8 mouse cellular contexts compared by ENCODE assay signal in genomic region chr8:60505653-60506521, GRCm38 (mm10). TPM values are rescaled to one million over a fixed set of nuclear protein-coding genes. Genes with fewer than 3 reads are reported as not detected.
A peak's percentile ranks its signal among the peaks of the same experiment; 100 is the strongest.
DNase-seq lines count a peak whose midpoint lies in the region; ATAC-seq and TF ChIP-seq lines count a peak whose summit lies in the region.

TSS of gene Aadat (plus strand) at chr8:60505932.

- peak; percentile 61; the same call in 1 of the 2 replicates for TF ChIP-seq CTCF in cerebellum, adult 2 months (IDR thresholded peaks at IDR 0.05; ENCODE audit: borderline replicate concordance, insufficient read depth, low read depth, low read length)

- H3K4me2 ChIP-seq in hindbrain, embryonic 11.5 days (replicated peaks; ENCODE audit: low read depth, low read length), result peak within 1 kb of the TSS; percentile 89
- H3K4me2 ChIP-seq in lung, embryonic 15.5 days, result peak within 1 kb of the TSS; percentile 90

- peak; percentile 98 for ATAC-seq in frontal cortex, adult (ENCODE audit: low TSS enrichment)
- peak; percentile 97 for ATAC-seq in hindbrain, embryonic 11.5 days (ENCODE audit: low FRiP score)
- peak; percentile 90 for ATAC-seq in lung, embryonic 15.5 days (ENCODE audit: borderline replicate concordance, extremely low read depth, low FRiP score, low TSS enrichment)

- DNase-seq in NIH3T3 (ENCODE audit: low read depth), result peak; percentile 83
- peak; percentile 77 to 82 for DNase-seq in cerebellum, adult 2 months
- peak; percentile 83 for DNase-seq in hindbrain, embryonic 11.5 days (ENCODE audit: low spot score)
- peak; percentile 77 for DNase-seq in layer of hippocampus, adult 9-11 months
- peak; percentile 55 for DNase-seq in retina, adult 2 months (ENCODE audit: low read depth, low spot score)
- DNase-seq in spleen, postnatal 4 days (ENCODE audit: low spot score in 2 of 2), result no peak

- no peaks in the 10 kb centered on the region for H3K36me3 ChIP-seq in hindbrain, embryonic 11.5 days (ENCODE audit: control insufficient read depth, insufficient read depth, low read length)
- no peaks in the 10 kb centered on the region for H3K36me3 ChIP-seq in lung, embryonic 15.5 days

- H3K9ac ChIP-seq in hindbrain, embryonic 11.5 days (ENCODE audit: low read depth, low read length), result peak within 1 kb of the TSS; percentile 67
- H3K9ac ChIP-seq in lung, embryonic 15.5 days, result peak within 1 kb of the TSS; percentile 46

- no peak for TF ChIP-seq POLR2A in cerebellum, adult 2 months (IDR thresholded peaks at IDR 0.05; ENCODE audit: borderline replicate concordance, insufficient read depth, low read length)

- peak within 1 kb of the TSS; percentile 17 for H3K27ac ChIP-seq in cerebellum, adult 2 months (ENCODE audit: insufficient read depth, low read length)
- H3K27ac ChIP-seq in hindbrain, embryonic 11.5 days (ENCODE audit: low read depth, low read length), result no peak within 1 kb of the TSS
- H3K27ac ChIP-seq in lung, embryonic 15.5 days, result no peak within 1 kb of the TSS

- no peaks in the 10 kb centered on the region for H3K27me3 ChIP-seq in cerebellum, adult 2 months (ENCODE audit: control insufficient read depth, insufficient read depth, low read length)
- H3K27me3 ChIP-seq in hindbrain, embryonic 11.5 days (ENCODE audit: control insufficient read depth, insufficient read depth, low read length), result no peaks in the 10 kb centered on the region
- H3K27me3 ChIP-seq in lung, embryonic 15.5 days, result no peaks in the 10 kb centered on the region

- H3K4me3 ChIP-seq in cerebellum, adult 2 months (replicated peaks; ENCODE audit: insufficient read depth, low read depth, low read length), result peak within 1 kb of the TSS; percentile 81
- H3K4me3 ChIP-seq in hindbrain, embryonic 11.5 days (ENCODE audit: low read depth, low read length), result peak within 1 kb of the TSS; percentile 55
- H3K4me3 ChIP-seq in lung, embryonic 15.5 days, result peak within 1 kb of the TSS; percentile 46

- H3K4me1 ChIP-seq in cerebellum, adult 2 months (ENCODE audit: control insufficient read depth, insufficient read depth, low read length), result 0 out of 2 replicates have a peak, but pooled peaks cover 2% of the 10 kb centered on the region
- 0 out of 2 replicates have a peak, but pooled peaks cover 3% of the 10 kb centered on the region for H3K4me1 ChIP-seq in hindbrain, embryonic 11.5 days (replicated peaks; ENCODE audit: control insufficient read depth, insufficient read depth, low read length)
- H3K4me1 ChIP-seq in lung, embryonic 15.5 days, result peaks cover 8% of the 10 kb centered on the region; the same call in 1 of the 2 replicates

- WGBS in cerebellum, adult 2 months, result under 1% methylated on average over 25 of the region's 25 CpGs
- 2% methylated on average over 25 of the region's 25 CpGs for WGBS in hindbrain, embryonic 11.5 days
- WGBS in lung, embryonic 15.5 days, result 3% methylated on average over 25 of the region's 25 CpGs

- no peaks in the 10 kb centered on the region for H3K9me3 ChIP-seq in hindbrain, embryonic 11.5 days (ENCODE audit: control insufficient read depth, low read length)
- no peaks in the 10 kb centered on the region for H3K9me3 ChIP-seq in lung, embryonic 15.5 days

RNA-seq across cellular contexts. Expression of gene Aadat, which starts in this region (rescaled TPM):
- 0.13 and 0.29 TPM in 2 replicates for polyA plus RNA-seq in cerebellum, adult 2 months (2012; rRNA removed)
- 0.94 and 1.2 TPM in 2 replicates for polyA plus RNA-seq in hindbrain, embryonic 11.5 days (2014; fragmentation: Nextera tagmentation; extraction: Ambion mirVana)
- 0.57 and 1.2 TPM in 2 replicates for polyA plus RNA-seq in lung, embryonic 15.5 days (2015; fragmentation: Nextera tagmentation; extraction: Ambion mirVana)

Comparison
In these comparisons a context has a peak if more than half of its experiments do, and no peak if none do; other contexts are left out.
1. Peak in DNase-seq, H3K4me3 ChIP-seq and H3K27ac ChIP-seq in cerebellum, adult 2 months; RNA of the gene not detected or under 1 TPM.
2. DNase-seq: peak in NIH3T3 (single experiment), hindbrain, embryonic 11.5 days (single experiment), layer of hippocampus, adult 9-11 months (single experiment) and retina, adult 2 months (single experiment); none in spleen, postnatal 4 days (0 of 2).
3. Peak in every context shown above with its lines, with median percentiles within 50 percentile points of each other: H3K4me3 ChIP-seq and ATAC-seq.